Mouse (Mus musculus): ENCODE data around the gene Ush1g. TPM values are rescaled to one million over a fixed set of nuclear protein-coding genes. Genes with fewer than 3 reads are reported as not detected.

The Ush1g gene
- total and polyA plus RNA-seq, 3 experiments, result 0.05 TPM; not detected in 2

- peaks cover 13% of the 10 kb centered on the region for H3K4me1 ChIP-seq (ENCODE audit: insufficient read depth, low read depth, low read length)
- no peak for ATAC-seq (ENCODE audit: extremely low read depth, insufficient number of reproducible peaks, low FRiP score, poor library complexity, severe bottlenecking)
These were observed 31.5 kb upstream of the Ush1g start for GRCm38 (mm10) chr11:115353375-115353774.

DNA sequence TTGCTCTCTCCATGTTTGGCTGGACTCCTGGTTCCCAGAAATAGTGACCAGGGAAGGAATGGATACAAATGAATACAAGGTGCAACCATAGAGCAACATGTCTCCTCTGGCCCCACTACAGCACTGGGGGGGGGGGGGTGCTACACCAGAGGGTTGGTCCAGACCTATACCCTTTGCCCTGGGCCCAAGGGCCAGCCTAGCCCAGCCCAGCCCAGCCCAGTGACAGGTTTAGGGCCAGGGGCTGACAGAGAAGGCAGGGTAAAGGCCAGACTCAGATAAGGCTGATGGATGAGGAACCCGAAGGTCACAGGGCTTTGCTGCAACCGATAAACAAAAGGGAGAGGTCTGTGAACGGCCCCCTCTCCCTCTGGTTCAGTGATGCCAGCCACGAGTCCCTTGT, 28.1 kb upstream of the Ush1g start:
- Histone ChIP-seq H3K36me3 (replicated peaks) (no peaks in the 10 kb centered on the region), H3K4me3 (ENCODE audit: low read depth, low read length) (no peak overlapping the region), H3K27me3 (ENCODE audit: insufficient read depth, low read length) (peaks cover 69% of the 10 kb centered on the region), H3K4me1 (ENCODE audit: insufficient read depth, low read depth, low read length) (peaks cover 15% of the 10 kb centered on the region), H3K9me3 (replicated peaks) (no peaks in the 10 kb centered on the region)
- TF ChIP-seq TAL1 (conservative IDR thresholded peaks at IDR 0.05; ENCODE audit: low read depth, low read length), result no peak
- TF ChIP-seq GATA2 (IDR thresholded peaks at IDR 0.05; ENCODE audit: borderline replicate concordance, low read depth, low read length), result no peak
- no peak for TF ChIP-seq POLR2AphosphoS5 (IDR thresholded peaks at IDR 0.05; ENCODE audit: insufficient replicate concordance, low read depth, low read length)
- no peak for TF ChIP-seq CTCF (IDR thresholded peaks at IDR 0.05; ENCODE audit: low read depth, low read length)
- no peak for TF ChIP-seq GATA1 (IDR thresholded peaks at IDR 0.05; ENCODE audit: borderline replicate concordance, low read length)
- DNase-seq (ENCODE audit: low spot score), result no peak
- ATAC-seq (ENCODE audit: extremely low read depth, insufficient number of reproducible peaks, low FRiP score, poor library complexity, severe bottlenecking), result no peak

More at GRCm38 (mm10) chr11:115353375-115353774, 31.5 kb upstream of the Ush1g start:
- no peaks in the 10 kb centered on the region for H3K36me3 ChIP-seq (replicated peaks)
- peaks cover 68% of the 10 kb centered on the region for H3K27me3 ChIP-seq (ENCODE audit: insufficient read depth, low read length)
- no peak overlapping the region for H3K4me3 ChIP-seq (ENCODE audit: low read depth, low read length)
- no peak for DNase-seq (ENCODE audit: low spot score)
- TF ChIP-seq TAL1 (conservative IDR thresholded peaks at IDR 0.05; ENCODE audit: low read depth, low read length), result no peak
- no peak for TF ChIP-seq GATA1 (IDR thresholded peaks at IDR 0.05; ENCODE audit: borderline replicate concordance, low read length)
- no peak for TF ChIP-seq CTCF (IDR thresholded peaks at IDR 0.05; ENCODE audit: low read depth, low read length)
- TF ChIP-seq POLR2AphosphoS5 (IDR thresholded peaks at IDR 0.05; ENCODE audit: insufficient replicate concordance, low read depth, low read length), result no peak
- no peak for TF ChIP-seq GATA2 (IDR thresholded peaks at IDR 0.05; ENCODE audit: borderline replicate concordance, low read depth, low read length)
- H3K9me3 ChIP-seq (replicated peaks), result no peaks in the 10 kb centered on the region

- TF ChIP-seq GATA2 (IDR thresholded peaks at IDR 0.05; ENCODE audit: borderline replicate concordance, low read depth, low read length) (no peak), POLR2AphosphoS5 (IDR thresholded peaks at IDR 0.05; ENCODE audit: insufficient replicate concordance, low read depth, low read length) (no peak), CTCF (IDR thresholded peaks at IDR 0.05; ENCODE audit: low read depth, low read length) (no peak), GATA1 (IDR thresholded peaks at IDR 0.05; ENCODE audit: borderline replicate concordance, low read length) (no peak), TAL1 (conservative IDR thresholded peaks at IDR 0.05; ENCODE audit: low read depth, low read length) (no peak)
- Histone ChIP-seq H3K36me3 (replicated peaks) (no peaks in the 10 kb centered on the region), H3K9me3 (replicated peaks) (no peaks in the 10 kb centered on the region), H3K4me1 (ENCODE audit: insufficient read depth, low read depth, low read length) (peaks cover 11% of the 10 kb centered on the region; the same call in 1 of the 2 replicates), H3K27me3 (ENCODE audit: insufficient read depth, low read length) (peaks cover 76% of the 10 kb centered on the region), H3K4me3 (ENCODE audit: low read depth, low read length) (no peak overlapping the region)
- no peak for ATAC-seq (ENCODE audit: extremely low read depth, insufficient number of reproducible peaks, low FRiP score, poor library complexity, severe bottlenecking)
- DNase-seq (ENCODE audit: low spot score), result no peak
These were observed 26.9 kb upstream of the Ush1g start for GRCm38 (mm10) chr11:115348681-115349248.

GRCm38 (mm10) chr11:115345515-115345914, 23.7 kb upstream of the Ush1g start:
- Histone ChIP-seq H3K27me3 (ENCODE audit: insufficient read depth, low read length) (peaks cover 51% of the 10 kb centered on the region), H3K4me1 (ENCODE audit: insufficient read depth, low read depth, low read length) (peaks cover 9% of the 10 kb centered on the region; the same call in 1 of the 2 replicates), H3K4me3 (ENCODE audit: low read depth, low read length) (no peak overlapping the region), H3K36me3 (replicated peaks) (no peaks in the 10 kb centered on the region), H3K9me3 (replicated peaks) (no peaks in the 10 kb centered on the region)
- DNase-seq (ENCODE audit: low spot score) (no peak), ATAC-seq (ENCODE audit: extremely low read depth, insufficient number of reproducible peaks, low FRiP score, poor library complexity, severe bottlenecking) (no peak)
- TF ChIP-seq GATA2 (IDR thresholded peaks at IDR 0.05; ENCODE audit: borderline replicate concordance, low read depth, low read length) (no peak), GATA1 (IDR thresholded peaks at IDR 0.05; ENCODE audit: borderline replicate concordance, low read length) (no peak), CTCF (IDR thresholded peaks at IDR 0.05; ENCODE audit: low read depth, low read length) (no peak), TAL1 (conservative IDR thresholded peaks at IDR 0.05; ENCODE audit: low read depth, low read length) (no peak), POLR2AphosphoS5 (IDR thresholded peaks at IDR 0.05; ENCODE audit: insufficient replicate concordance, low read depth, low read length) (no peak)

DNA sequence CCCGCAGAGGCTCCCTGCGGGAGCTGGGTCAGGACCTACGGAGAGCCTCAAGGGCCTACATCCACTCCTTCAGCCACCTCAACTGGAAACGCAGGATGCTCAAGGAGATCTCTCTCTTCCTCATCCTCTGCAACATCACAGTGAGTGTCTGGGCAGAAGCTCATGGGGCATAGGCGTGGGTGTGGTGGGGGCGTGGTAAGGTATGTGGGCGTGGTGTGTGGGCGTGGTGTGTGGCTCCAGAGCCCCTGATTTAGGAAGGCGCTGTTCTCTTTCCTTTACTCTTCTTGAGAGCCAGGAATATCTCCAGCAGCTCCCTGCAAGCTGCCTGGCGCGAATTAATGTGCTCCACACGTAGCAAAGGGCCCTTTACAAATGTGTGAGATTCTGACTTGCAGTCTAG, 23.1 kb upstream of the Ush1g start:
- peaks cover 9% of the 10 kb centered on the region; the same call in 1 of the 2 replicates for H3K4me1 ChIP-seq (ENCODE audit: insufficient read depth, low read depth, low read length)
- ATAC-seq (ENCODE audit: extremely low read depth, insufficient number of reproducible peaks, low FRiP score, poor library complexity, severe bottlenecking) (no peak), DNase-seq (ENCODE audit: low spot score) (no peak)
- H3K9me3 ChIP-seq (replicated peaks), result no peaks in the 10 kb centered on the region
- no peaks in the 10 kb centered on the region for H3K36me3 ChIP-seq (replicated peaks)
- H3K27me3 ChIP-seq (ENCODE audit: insufficient read depth, low read length), result peaks cover 45% of the 10 kb centered on the region
- no peak for TF ChIP-seq GATA1 (IDR thresholded peaks at IDR 0.05; ENCODE audit: borderline replicate concordance, low read length)
- no peak for TF ChIP-seq GATA2 (IDR thresholded peaks at IDR 0.05; ENCODE audit: borderline replicate concordance, low read depth, low read length)
- TF ChIP-seq CTCF (IDR thresholded peaks at IDR 0.05; ENCODE audit: low read depth, low read length), result no peak
- no peak for TF ChIP-seq POLR2AphosphoS5 (IDR thresholded peaks at IDR 0.05; ENCODE audit: insufficient replicate concordance, low read depth, low read length)
- TF ChIP-seq TAL1 (conservative IDR thresholded peaks at IDR 0.05; ENCODE audit: low read depth, low read length), result no peak
- no peak overlapping the region for H3K4me3 ChIP-seq (ENCODE audit: low read depth, low read length)

DNA sequence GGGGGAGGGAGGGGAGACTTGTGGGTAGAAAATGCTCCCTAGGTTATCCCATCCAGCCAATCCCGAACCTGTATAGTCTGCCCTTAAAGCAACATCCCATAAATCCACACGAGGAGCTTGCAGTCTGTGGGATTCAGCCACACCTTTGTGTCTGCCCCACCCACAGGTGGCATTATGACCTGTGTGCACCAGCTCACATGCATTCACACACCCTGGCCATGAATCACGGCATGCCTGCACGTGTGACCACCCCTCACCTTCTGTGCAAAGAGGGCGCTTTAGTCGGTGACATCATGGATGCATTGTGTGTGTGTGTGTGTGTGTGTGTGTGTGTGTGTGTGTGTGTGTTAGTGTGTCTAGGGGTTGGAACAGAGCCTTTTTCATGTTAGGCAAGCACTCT, 20.0 kb upstream of the Ush1g start:
- peaks cover 3% of the 10 kb centered on the region; the same call in 1 of the 2 replicates for H3K4me1 ChIP-seq (ENCODE audit: insufficient read depth, low read depth, low read length)
- DNase-seq (ENCODE audit: low spot score) (no peak), ATAC-seq (ENCODE audit: extremely low read depth, insufficient number of reproducible peaks, low FRiP score, poor library complexity, severe bottlenecking) (no peak)
- no peaks in the 10 kb centered on the region for H3K9me3 ChIP-seq (replicated peaks)
- no peak overlapping the region for H3K4me3 ChIP-seq (ENCODE audit: low read depth, low read length)
- no peak for TF ChIP-seq GATA1 (IDR thresholded peaks at IDR 0.05; ENCODE audit: borderline replicate concordance, low read length)
- TF ChIP-seq TAL1 (conservative IDR thresholded peaks at IDR 0.05; ENCODE audit: low read depth, low read length), result no peak
- TF ChIP-seq CTCF (IDR thresholded peaks at IDR 0.05; ENCODE audit: low read depth, low read length), result no peak
- H3K27me3 ChIP-seq (ENCODE audit: insufficient read depth, low read length), result peaks cover 36% of the 10 kb centered on the region
- no peaks in the 10 kb centered on the region for H3K36me3 ChIP-seq (replicated peaks)
